Mouse (Mus musculus): ENCODE measurements around the gene Gpx6. TPM values are rescaled to one million over a fixed set of nuclear protein-coding genes. Genes with fewer than 3 reads are reported as not detected.
A peak's percentile ranks its signal among the peaks of the same experiment; 100 is the strongest.

Gene Gpx6
- polyA plus RNA-seq, 1 experiment from 2014 or later = not detected

DNA sequence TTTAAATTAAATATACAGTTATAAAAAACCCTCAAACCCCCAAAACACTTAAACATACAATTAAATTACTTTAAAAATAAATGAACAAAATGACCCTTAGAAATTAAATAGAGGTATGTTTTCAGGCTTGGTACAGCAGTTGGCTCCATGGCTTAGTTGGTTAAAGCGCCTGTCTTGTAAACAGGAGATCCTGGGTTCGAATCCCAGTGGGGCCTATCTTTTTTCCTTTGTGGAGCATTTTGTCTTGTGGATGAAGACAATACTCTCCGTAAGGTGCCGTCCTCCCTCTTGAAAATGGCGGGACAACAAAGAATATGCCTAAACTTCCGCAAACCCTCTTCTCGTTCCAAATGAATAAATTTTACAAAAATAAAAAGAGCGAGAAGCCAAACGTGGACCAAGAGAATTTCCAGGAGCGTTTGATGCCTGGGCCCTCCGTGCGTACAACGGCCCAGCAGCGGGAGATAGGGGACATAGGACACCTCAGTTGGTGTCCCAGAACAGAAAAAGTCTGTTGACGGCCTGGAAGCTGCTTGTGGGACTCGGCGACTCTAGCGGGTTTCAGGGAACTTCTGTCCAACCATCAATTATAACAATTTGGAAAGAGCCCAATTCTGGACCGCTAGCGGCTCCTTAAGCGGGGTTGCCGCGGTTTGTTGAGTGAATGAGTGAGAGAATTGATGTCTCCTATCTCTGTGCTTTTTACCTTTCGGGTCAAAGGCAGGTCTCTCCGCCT, 35.9 kb upstream of the Gpx6 start:
- Histone ChIP-seq H3K36me3 (ENCODE audit: control insufficient read depth, insufficient read depth, low read length) (no peaks in the 10 kb centered on the region), H3K4me1 (ENCODE audit: control insufficient read depth, insufficient read depth, low read length) (peaks cover 6% of the 10 kb centered on the region), H3K4me2 (ENCODE audit: low read depth, low read length) (peak overlapping the region; percentile 75), H3K9ac (ENCODE audit: low read depth, low read length) (peak overlapping the region; percentile 66), H3K4me3 (ENCODE audit: low read depth, low read length) (peak overlapping the region; percentile 64), H3K27me3 (replicated peaks; ENCODE audit: control insufficient read depth, insufficient read depth, low read length) (no peaks in the 10 kb centered on the region; the same call in 1 of the 2 replicates), H3K27ac (replicated peaks; ENCODE audit: low read depth, low read length) (peak overlapping the region; percentile 15; the same call in 1 of the 2 replicates), H3K9me3 (ENCODE audit: control insufficient read depth, low read length) (no peaks in the 10 kb centered on the region)
- under 1% methylated on average over 25 of the region's 25 CpGs for WGBS
- peak; percentile 93 for DNase-seq (ENCODE audit: low spot score)
- peak; percentile 78; the same call in 1 of the 2 replicates for ATAC-seq (ENCODE audit: low read depth)

DNA sequence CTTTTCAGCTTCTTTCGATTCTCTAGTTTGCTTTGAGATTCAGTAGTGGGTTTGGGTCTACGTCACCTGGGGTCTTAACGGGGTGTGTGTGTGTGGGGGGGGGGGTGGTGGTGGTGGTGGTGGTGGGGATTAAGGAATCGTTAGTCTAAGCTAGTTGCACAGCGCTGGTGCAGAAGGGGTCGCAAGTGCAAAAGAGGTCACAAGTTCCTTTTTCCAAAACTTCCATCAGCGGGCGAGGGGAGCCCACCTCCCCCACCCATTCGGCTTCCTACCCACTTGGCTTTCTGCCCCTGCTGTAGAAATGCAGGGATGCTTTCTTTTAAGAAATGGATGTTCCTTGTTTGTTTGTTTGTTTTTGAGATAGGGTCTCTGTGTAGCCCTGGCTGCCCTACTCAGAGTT, 35.4 kb upstream of the Gpx6 start:
- WGBS = 0% methylated on average over 9 of the region's 9 CpGs
- Histone ChIP-seq H3K4me1 (ENCODE audit: control insufficient read depth, insufficient read depth, low read length) (peaks cover 6% of the 10 kb centered on the region), H3K27ac (replicated peaks; ENCODE audit: low read depth, low read length) (no peak overlapping the region), H3K9me3 (ENCODE audit: control insufficient read depth, low read length) (no peaks in the 10 kb centered on the region), H3K27me3 (replicated peaks; ENCODE audit: control insufficient read depth, insufficient read depth, low read length) (no peaks in the 10 kb centered on the region; the same call in 1 of the 2 replicates), H3K9ac (ENCODE audit: low read depth, low read length) (peak overlapping the region; percentile 66), H3K4me2 (ENCODE audit: low read depth, low read length) (peak overlapping the region; percentile 75), H3K36me3 (ENCODE audit: control insufficient read depth, insufficient read depth, low read length) (no peaks in the 10 kb centered on the region), H3K4me3 (ENCODE audit: low read depth, low read length) (peak overlapping the region; percentile 64)
- DNase-seq (ENCODE audit: low spot score) (no peak), ATAC-seq (ENCODE audit: low read depth) (no peak)

DNA sequence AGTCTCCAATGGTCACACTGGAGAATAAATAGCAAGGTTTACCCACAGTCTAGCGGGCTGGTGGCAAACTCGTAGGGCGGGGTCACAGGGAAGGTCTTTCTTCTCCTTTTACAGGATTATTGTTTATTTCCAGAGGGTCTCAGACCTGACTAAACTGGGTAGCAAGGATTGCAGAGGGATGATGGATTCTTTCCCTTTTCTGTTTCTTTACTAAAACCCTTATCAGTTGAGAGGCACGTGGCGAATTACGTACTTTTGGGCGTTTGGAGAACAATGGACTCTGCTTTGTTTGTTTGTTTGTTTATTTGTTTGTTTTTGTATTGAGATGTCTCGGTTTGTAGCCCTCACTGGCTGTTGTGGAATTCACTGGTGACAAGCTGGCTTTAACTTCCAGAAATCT, 32.8 kb upstream of the Gpx6 start:
- Histone ChIP-seq H3K9me3 (ENCODE audit: control insufficient read depth, low read length) (no peaks in the 10 kb centered on the region), H3K36me3 (ENCODE audit: control insufficient read depth, insufficient read depth, low read length) (no peaks in the 10 kb centered on the region), H3K4me1 (ENCODE audit: control insufficient read depth, insufficient read depth, low read length) (peaks cover 6% of the 10 kb centered on the region), H3K4me2 (ENCODE audit: low read depth, low read length) (peak overlapping the region; percentile 67), H3K9ac (ENCODE audit: low read depth, low read length) (peak overlapping the region; percentile 56), H3K4me3 (ENCODE audit: low read depth, low read length) (peak overlapping the region; percentile 55), H3K27ac (replicated peaks; ENCODE audit: low read depth, low read length) (no peak overlapping the region), H3K27me3 (replicated peaks; ENCODE audit: control insufficient read depth, insufficient read depth, low read length) (no peaks in the 10 kb centered on the region; the same call in 1 of the 2 replicates)
- 4% methylated on average over 8 of the region's 8 CpGs for WGBS
- ATAC-seq (ENCODE audit: low read depth) (no peak), DNase-seq (ENCODE audit: low spot score) (no peak)

DNA sequence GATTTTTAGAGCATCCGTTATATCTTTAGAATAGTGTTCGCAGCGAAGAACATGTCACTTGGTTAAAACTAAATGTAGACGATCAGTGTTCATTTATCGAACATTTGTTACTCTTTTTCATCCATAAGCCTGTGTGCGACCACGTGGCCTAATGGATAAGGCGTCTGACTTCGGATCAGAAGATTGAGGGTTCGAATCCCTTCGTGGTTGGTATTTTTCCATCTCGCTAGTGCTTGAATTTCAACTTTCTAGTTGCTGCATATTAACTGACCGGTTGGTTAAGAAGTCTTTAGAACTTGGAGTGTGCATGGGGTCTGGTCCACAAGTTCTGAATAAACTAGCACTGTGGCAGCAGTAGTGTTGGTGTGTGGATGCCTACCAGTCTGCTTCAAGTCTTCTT, 32.4 kb upstream of the Gpx6 start:
- H3K27me3 ChIP-seq (replicated peaks; ENCODE audit: control insufficient read depth, insufficient read depth, low read length) = no peaks in the 10 kb centered on the region; the same call in 1 of the 2 replicates
- H3K9ac ChIP-seq (ENCODE audit: low read depth, low read length) = peak overlapping the region; percentile 56
- WGBS = under 1% methylated on average over 13 of the region's 13 CpGs
- DNase-seq (ENCODE audit: low spot score) (peak; percentile 91), ATAC-seq (ENCODE audit: low read depth) (peak; percentile 73)
- H3K4me2 ChIP-seq (ENCODE audit: low read depth, low read length) = peak overlapping the region; percentile 67
- no peak overlapping the region for H3K27ac ChIP-seq (replicated peaks; ENCODE audit: low read depth, low read length)
- H3K4me3 ChIP-seq (ENCODE audit: low read depth, low read length) = peak overlapping the region; percentile 55
- no peaks in the 10 kb centered on the region for H3K36me3 ChIP-seq (ENCODE audit: control insufficient read depth, insufficient read depth, low read length)
- H3K4me1 ChIP-seq (ENCODE audit: control insufficient read depth, insufficient read depth, low read length) = peaks cover 6% of the 10 kb centered on the region
- H3K9me3 ChIP-seq (ENCODE audit: control insufficient read depth, low read length) = no peaks in the 10 kb centered on the region

DNA sequence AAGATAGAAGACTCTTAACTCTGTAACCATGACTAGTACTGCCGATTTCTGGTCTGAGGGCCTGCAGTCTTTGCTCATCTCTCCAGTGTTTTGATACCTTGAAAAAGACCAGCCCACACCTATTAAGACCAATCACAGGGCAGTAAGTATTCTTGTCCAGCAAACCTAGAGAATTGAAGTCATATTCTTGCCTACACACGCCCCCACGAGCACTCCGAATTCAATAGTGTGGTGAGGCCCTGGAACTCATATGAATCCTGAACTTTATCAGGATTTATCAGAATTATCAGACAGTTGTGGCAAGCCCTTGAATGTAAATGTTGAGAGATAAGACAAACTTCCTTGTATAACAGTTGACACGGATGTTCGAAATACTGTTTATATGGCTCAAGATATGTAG, 19.3 kb upstream of the Gpx6 start, which contains the start of gene Gpx5:
Gene Gpx5, minus strand, starts transcription at position 101 of the 400 bp plus-strand sequence.
- H3K4me3 ChIP-seq (ENCODE audit: low read depth, low read length) = no peak within 1 kb of the TSS
- no peak within 1 kb of the TSS for H3K27ac ChIP-seq (replicated peaks; ENCODE audit: low read depth, low read length)
- DNase-seq (ENCODE audit: low spot score) (no peak), ATAC-seq (ENCODE audit: low read depth) (no peak)
- H3K27me3 ChIP-seq (replicated peaks; ENCODE audit: control insufficient read depth, insufficient read depth, low read length) = no peaks in the 10 kb centered on the region
- H3K9ac ChIP-seq (ENCODE audit: low read depth, low read length) = no peak within 1 kb of the TSS
- H3K9me3 ChIP-seq (ENCODE audit: control insufficient read depth, low read length) = no peaks in the 10 kb centered on the region
- no peaks in the 10 kb centered on the region for H3K4me1 ChIP-seq (ENCODE audit: control insufficient read depth, insufficient read depth, low read length)
- H3K36me3 ChIP-seq (ENCODE audit: control insufficient read depth, insufficient read depth, low read length) = no peaks in the 10 kb centered on the region
- 93% methylated on average over 6 of the region's 6 CpGs for WGBS
- H3K4me2 ChIP-seq (ENCODE audit: low read depth, low read length) = no peak within 1 kb of the TSS

DNA sequence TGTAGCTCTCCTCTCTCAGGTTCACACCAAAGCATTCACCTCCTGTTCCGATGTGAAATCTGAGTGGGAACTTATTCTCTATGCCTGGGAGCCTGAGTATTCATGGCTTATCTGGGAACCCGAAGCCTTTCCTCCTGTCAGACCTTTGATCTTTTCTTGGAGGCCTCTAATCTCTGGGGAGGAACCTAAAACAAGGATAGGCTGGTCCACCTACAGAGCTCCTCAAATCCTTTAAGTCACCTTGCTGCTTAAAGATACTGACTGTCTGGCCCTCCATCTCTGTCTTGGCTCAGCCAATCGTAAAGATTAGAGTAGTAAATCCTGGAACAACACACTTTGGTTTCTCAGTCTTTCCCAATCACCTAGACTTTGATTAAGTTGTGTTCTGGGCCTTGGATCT, 13.4 kb upstream of the Gpx6 start:
- Histone ChIP-seq H3K4me1 (ENCODE audit: control insufficient read depth, insufficient read depth, low read length) (no peaks in the 10 kb centered on the region), H3K4me3 (ENCODE audit: low read depth, low read length) (no peak overlapping the region), H3K36me3 (ENCODE audit: control insufficient read depth, insufficient read depth, low read length) (no peaks in the 10 kb centered on the region), H3K9me3 (ENCODE audit: control insufficient read depth, low read length) (no peaks in the 10 kb centered on the region), H3K27me3 (replicated peaks; ENCODE audit: control insufficient read depth, insufficient read depth, low read length) (no peaks in the 10 kb centered on the region), H3K27ac (replicated peaks; ENCODE audit: low read depth, low read length) (no peak overlapping the region), H3K4me2 (ENCODE audit: low read depth, low read length) (no peak overlapping the region), H3K9ac (ENCODE audit: low read depth, low read length) (no peak overlapping the region)
- peak; percentile 26; the same call in 1 of the 2 replicates for ATAC-seq (ENCODE audit: low read depth)
- DNase-seq (ENCODE audit: low spot score) = no peak
- WGBS = 49% methylated on average over 3 of the region's 3 CpGs

DNA sequence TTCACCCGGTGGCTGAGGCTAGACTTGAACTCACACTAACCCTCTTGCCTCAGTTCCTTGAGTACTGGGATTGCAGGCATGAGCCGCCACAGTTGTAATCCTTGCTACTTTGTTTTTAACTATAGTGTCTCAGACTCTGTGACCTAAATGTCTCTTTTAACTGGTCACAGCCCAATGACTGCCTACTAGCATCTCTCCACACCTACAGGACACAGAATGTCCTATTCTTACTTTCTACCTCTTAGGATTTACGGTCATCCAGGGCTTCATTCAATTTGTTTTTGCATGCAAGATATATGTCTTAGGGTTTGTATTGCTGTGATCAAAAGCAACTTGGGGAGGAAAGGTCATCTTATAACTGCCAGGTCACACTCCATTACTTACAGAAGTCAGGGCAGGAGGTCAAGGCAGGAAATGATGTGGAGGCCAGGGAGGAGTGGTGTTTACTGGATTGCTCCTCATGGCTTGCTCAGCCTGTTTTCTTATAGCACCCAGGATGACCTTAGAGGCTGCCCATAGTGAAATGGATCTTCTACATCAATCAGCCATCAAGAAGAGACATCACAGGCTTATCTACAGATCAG, 7.3 kb upstream of the Gpx6 start:
- H3K9ac ChIP-seq (ENCODE audit: low read depth, low read length) = no peak overlapping the region
- H3K27me3 ChIP-seq (replicated peaks; ENCODE audit: control insufficient read depth, insufficient read depth, low read length) = no peaks in the 10 kb centered on the region
- H3K9me3 ChIP-seq (ENCODE audit: control insufficient read depth, low read length) = no peaks in the 10 kb centered on the region
- H3K4me1 ChIP-seq (ENCODE audit: control insufficient read depth, insufficient read depth, low read length) = no peaks in the 10 kb centered on the region
- DNase-seq (ENCODE audit: low spot score) (no peak), ATAC-seq (ENCODE audit: low read depth) (no peak)
- no peak overlapping the region for H3K4me2 ChIP-seq (ENCODE audit: low read depth, low read length)
- 63% methylated on average over 3 of the region's 3 CpGs for WGBS
- H3K36me3 ChIP-seq (ENCODE audit: control insufficient read depth, insufficient read depth, low read length) = no peaks in the 10 kb centered on the region
- no peak overlapping the region for H3K27ac ChIP-seq (replicated peaks; ENCODE audit: low read depth, low read length)
- no peak overlapping the region for H3K4me3 ChIP-seq (ENCODE audit: low read depth, low read length)

DNA sequence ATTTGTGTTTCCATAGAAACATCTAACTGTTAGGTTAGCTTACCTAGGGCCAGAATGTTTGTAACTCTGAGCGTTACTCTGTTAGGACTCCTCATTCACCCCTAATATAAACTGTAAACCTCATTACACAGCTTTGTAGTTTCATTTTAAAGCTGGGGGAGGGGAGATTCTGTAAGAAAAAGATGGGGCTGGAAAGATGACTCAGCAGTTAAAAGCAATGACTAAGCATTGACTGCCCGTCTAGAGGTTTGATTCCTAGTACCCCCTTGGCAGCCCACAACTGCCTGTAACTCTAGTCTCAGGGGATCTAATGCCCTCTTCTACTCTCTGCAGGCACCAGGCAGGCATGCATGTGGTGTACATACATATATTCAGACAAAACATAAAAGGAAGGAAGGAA, 2.1 kb upstream of the Gpx6 start:
- H3K36me3 ChIP-seq (ENCODE audit: control insufficient read depth, insufficient read depth, low read length) = no peaks in the 10 kb centered on the region
- no peaks in the 10 kb centered on the region for H3K4me1 ChIP-seq (ENCODE audit: control insufficient read depth, insufficient read depth, low read length)
- WGBS = 62% methylated on average over 2 of the region's 2 CpGs
- H3K27ac ChIP-seq (replicated peaks; ENCODE audit: low read depth, low read length) = no peak overlapping the region
- H3K4me2 ChIP-seq (ENCODE audit: low read depth, low read length) = no peak overlapping the region
- no peak for ATAC-seq (ENCODE audit: low read depth)
- H3K9me3 ChIP-seq (ENCODE audit: control insufficient read depth, low read length) = no peaks in the 10 kb centered on the region
- H3K9ac ChIP-seq (ENCODE audit: low read depth, low read length) = no peak overlapping the region
- H3K4me3 ChIP-seq (ENCODE audit: low read depth, low read length) = no peak overlapping the region
- DNase-seq (ENCODE audit: low spot score) = no peak
- H3K27me3 ChIP-seq (replicated peaks; ENCODE audit: control insufficient read depth, insufficient read depth, low read length) = no peaks in the 10 kb centered on the region

All from embryonic facial prominence, embryonic 14.5 days (tissue).